Mouse (Mus musculus): ENCODE data around the gene Patl2. TPM values are rescaled to one million over a fixed set of nuclear protein-coding genes. Genes with fewer than 3 reads are reported as not detected.
"Not testable (repeated sequence)": the region's sequence is repeated elsewhere in the genome, so short reads cannot be mapped to it uniquely, and the experiment has no call there.

Gene Patl2
- polyA plus RNA-seq, 1 experiment from 2014 or later, result 0.09 TPM

GRCm38 (mm10) chr2:122222272-122222671, 36.3 kb upstream of the Patl2 start:
- DNase-seq (ENCODE audit: low spot score), result no peak
- H3K9ac ChIP-seq (ENCODE audit: low read depth, low read length), result no peak overlapping the region
- H3K4me2 ChIP-seq (replicated peaks; ENCODE audit: low read depth, low read length), result no peak overlapping the region
- no peak for ATAC-seq (ENCODE audit: low FRiP score)
- 94% methylated on average over 5 of the region's 5 CpGs for WGBS
- no peak overlapping the region for H3K27ac ChIP-seq (ENCODE audit: low read depth, low read length)
- no peaks in the 10 kb centered on the region for H3K36me3 ChIP-seq (ENCODE audit: control insufficient read depth, insufficient read depth, low read length)
- H3K4me3 ChIP-seq (ENCODE audit: low read depth, low read length), result no peak overlapping the region
- H3K27me3 ChIP-seq (ENCODE audit: control insufficient read depth, insufficient read depth, low read length), result no peaks in the 10 kb centered on the region
- no peaks in the 10 kb centered on the region for H3K9me3 ChIP-seq (ENCODE audit: control insufficient read depth, low read length)
- H3K4me1 ChIP-seq (replicated peaks; ENCODE audit: control insufficient read depth, insufficient read depth, low read length), result no peaks in the 10 kb centered on the region

- WGBS, result 66% methylated on average over 5 of the region's 5 CpGs
- no peaks in the 10 kb centered on the region for H3K9me3 ChIP-seq (ENCODE audit: control insufficient read depth, low read length)
- H3K27ac ChIP-seq (ENCODE audit: low read depth, low read length), result no peak overlapping the region
- DNase-seq (ENCODE audit: low spot score) (no peak), ATAC-seq (ENCODE audit: low FRiP score) (no peak)
- no peak overlapping the region for H3K4me2 ChIP-seq (replicated peaks; ENCODE audit: low read depth, low read length)
- no peaks in the 10 kb centered on the region for H3K4me1 ChIP-seq (replicated peaks; ENCODE audit: control insufficient read depth, insufficient read depth, low read length)
- H3K9ac ChIP-seq (ENCODE audit: low read depth, low read length), result no peak overlapping the region
- H3K36me3 ChIP-seq (ENCODE audit: control insufficient read depth, insufficient read depth, low read length), result no peaks in the 10 kb centered on the region
- H3K27me3 ChIP-seq (ENCODE audit: control insufficient read depth, insufficient read depth, low read length), result no peaks in the 10 kb centered on the region
- H3K4me3 ChIP-seq (ENCODE audit: low read depth, low read length), result no peak overlapping the region
Measured at GRCm38 (mm10) chr2:122221798-122222197, 35.8 kb upstream of the Patl2 start.

- H3K27ac ChIP-seq (ENCODE audit: low read depth, low read length), result no peak overlapping the region
- no peak overlapping the region for H3K4me2 ChIP-seq (replicated peaks; ENCODE audit: low read depth, low read length)
- WGBS, result 84% methylated on average over 4 of the region's 4 CpGs
- H3K4me3 ChIP-seq (ENCODE audit: low read depth, low read length), result no peak overlapping the region
- H3K9ac ChIP-seq (ENCODE audit: low read depth, low read length), result no peak overlapping the region
- no peaks in the 10 kb centered on the region for H3K27me3 ChIP-seq (ENCODE audit: control insufficient read depth, insufficient read depth, low read length)
- H3K4me1 ChIP-seq (replicated peaks; ENCODE audit: control insufficient read depth, insufficient read depth, low read length), result no peaks in the 10 kb centered on the region
- no peak for ATAC-seq (ENCODE audit: low FRiP score)
- no peak for DNase-seq (ENCODE audit: low spot score)
- H3K36me3 ChIP-seq (ENCODE audit: control insufficient read depth, insufficient read depth, low read length), result no peaks in the 10 kb centered on the region
- no peaks in the 10 kb centered on the region for H3K9me3 ChIP-seq (ENCODE audit: control insufficient read depth, low read length)
Measured at GRCm38 (mm10) chr2:122221378-122221777, 35.4 kb upstream of the Patl2 start.

- ATAC-seq (ENCODE audit: low FRiP score) (no peak), DNase-seq (ENCODE audit: low spot score) (no peak)
- H3K4me3 ChIP-seq (ENCODE audit: low read depth, low read length), result no peak overlapping the region
- no peak overlapping the region for H3K27ac ChIP-seq (ENCODE audit: low read depth, low read length)
- no peak overlapping the region for H3K4me2 ChIP-seq (replicated peaks; ENCODE audit: low read depth, low read length)
- 89% methylated on average over 2 of the region's 2 CpGs for WGBS
- no peaks in the 10 kb centered on the region for H3K4me1 ChIP-seq (replicated peaks; ENCODE audit: control insufficient read depth, insufficient read depth, low read length)
- no peaks in the 10 kb centered on the region for H3K36me3 ChIP-seq (ENCODE audit: control insufficient read depth, insufficient read depth, low read length)
- H3K9me3 ChIP-seq (ENCODE audit: control insufficient read depth, low read length), result no peaks in the 10 kb centered on the region
- no peak overlapping the region for H3K9ac ChIP-seq (ENCODE audit: low read depth, low read length)
- no peaks in the 10 kb centered on the region for H3K27me3 ChIP-seq (ENCODE audit: control insufficient read depth, insufficient read depth, low read length)
Measured at GRCm38 (mm10) chr2:122218234-122218633, 32.2 kb upstream of the Patl2 start.

- not testable (repeated sequence) for H3K4me1 ChIP-seq (replicated peaks; ENCODE audit: control insufficient read depth, insufficient read depth, low read length); H3K4me2 ChIP-seq (replicated peaks; ENCODE audit: low read depth, low read length); H3K27ac ChIP-seq (ENCODE audit: low read depth, low read length); H3K9ac ChIP-seq (ENCODE audit: low read depth, low read length); DNase-seq (ENCODE audit: low spot score); H3K27me3 ChIP-seq (ENCODE audit: control insufficient read depth, insufficient read depth, low read length); ATAC-seq (ENCODE audit: low FRiP score); H3K9me3 ChIP-seq (ENCODE audit: control insufficient read depth, low read length); H3K36me3 ChIP-seq (ENCODE audit: control insufficient read depth, insufficient read depth, low read length); H3K4me3 ChIP-seq (ENCODE audit: low read depth, low read length)
- WGBS, result 92% methylated on average over 4 of the region's 4 CpGs
Measured at GRCm38 (mm10) chr2:122217075-122217474, 31.1 kb upstream of the Patl2 start.

GRCm38 (mm10) chr2:122210534-122211228, 24.7 kb upstream of the Patl2 start:
- Histone ChIP-seq H3K27ac (ENCODE audit: low read depth, low read length) (no peak overlapping the region), H3K27me3 (ENCODE audit: control insufficient read depth, insufficient read depth, low read length) (no peaks in the 10 kb centered on the region), H3K4me2 (replicated peaks; ENCODE audit: low read depth, low read length) (no peak overlapping the region), H3K4me1 (replicated peaks; ENCODE audit: control insufficient read depth, insufficient read depth, low read length) (peaks cover 3% of the 10 kb centered on the region; the same call in 1 of the 2 replicates), H3K9me3 (ENCODE audit: control insufficient read depth, low read length) (no peaks in the 10 kb centered on the region), H3K36me3 (ENCODE audit: control insufficient read depth, insufficient read depth, low read length) (no peaks in the 10 kb centered on the region), H3K9ac (ENCODE audit: low read depth, low read length) (no peak overlapping the region), H3K4me3 (ENCODE audit: low read depth, low read length) (no peak overlapping the region)
- DNase-seq (ENCODE audit: low spot score), result peak; percentile 63
- ATAC-seq (ENCODE audit: low FRiP score), result peak; percentile 91
- 41% methylated on average over 3 of the region's 3 CpGs for WGBS

GRCm38 (mm10) chr2:122206440-122207107, 20.6 kb upstream of the Patl2 start:
- Histone ChIP-seq H3K4me2 (replicated peaks; ENCODE audit: low read depth, low read length) (no peak overlapping the region), H3K4me1 (replicated peaks; ENCODE audit: control insufficient read depth, insufficient read depth, low read length) (peaks cover 3% of the 10 kb centered on the region; the same call in 1 of the 2 replicates), H3K4me3 (ENCODE audit: low read depth, low read length) (no peak overlapping the region), H3K36me3 (ENCODE audit: control insufficient read depth, insufficient read depth, low read length) (no peaks in the 10 kb centered on the region), H3K9ac (ENCODE audit: low read depth, low read length) (no peak overlapping the region), H3K27ac (ENCODE audit: low read depth, low read length) (no peak overlapping the region), H3K27me3 (ENCODE audit: control insufficient read depth, insufficient read depth, low read length) (no peaks in the 10 kb centered on the region), H3K9me3 (ENCODE audit: control insufficient read depth, low read length) (no peaks in the 10 kb centered on the region)
- no peak for ATAC-seq (ENCODE audit: low FRiP score)
- DNase-seq (ENCODE audit: low spot score), result no peak
- WGBS, result 61% methylated on average over 2 of the region's 2 CpGs

GRCm38 (mm10) chr2:122201501-122201900, 15.5 kb upstream of the Patl2 start:
- H3K4me1 ChIP-seq (replicated peaks; ENCODE audit: control insufficient read depth, insufficient read depth, low read length), result no peaks in the 10 kb centered on the region

GRCm38 (mm10) chr2:122194509-122194929, 8.5 kb upstream of the Patl2 start:
- Histone ChIP-seq H3K4me1 (replicated peaks; ENCODE audit: control insufficient read depth, insufficient read depth, low read length) (no peaks in the 10 kb centered on the region), H3K9ac (ENCODE audit: low read depth, low read length) (no peak overlapping the region), H3K4me3 (ENCODE audit: low read depth, low read length) (no peak overlapping the region), H3K27me3 (ENCODE audit: control insufficient read depth, insufficient read depth, low read length) (no peaks in the 10 kb centered on the region), H3K27ac (ENCODE audit: low read depth, low read length) (no peak overlapping the region), H3K36me3 (ENCODE audit: control insufficient read depth, insufficient read depth, low read length) (no peaks in the 10 kb centered on the region), H3K9me3 (ENCODE audit: control insufficient read depth, low read length) (no peaks in the 10 kb centered on the region), H3K4me2 (replicated peaks; ENCODE audit: low read depth, low read length) (no peak overlapping the region)
- DNase-seq (ENCODE audit: low spot score), result peak; percentile 27
- ATAC-seq (ENCODE audit: low FRiP score), result no peak
- WGBS, result 74% methylated on average over 1 of the region's 1 CpGs

More at GRCm38 (mm10) chr2:122201501-122201900, 15.5 kb upstream of the Patl2 start:
- DNase-seq (ENCODE audit: low spot score), result no peak
- no peak overlapping the region for H3K4me3 ChIP-seq (ENCODE audit: low read depth, low read length)
- H3K4me2 ChIP-seq (replicated peaks; ENCODE audit: low read depth, low read length), result no peak overlapping the region
- H3K36me3 ChIP-seq (ENCODE audit: control insufficient read depth, insufficient read depth, low read length), result no peaks in the 10 kb centered on the region
- H3K9me3 ChIP-seq (ENCODE audit: control insufficient read depth, low read length), result no peaks in the 10 kb centered on the region
- H3K9ac ChIP-seq (ENCODE audit: low read depth, low read length), result no peak overlapping the region
- no peak for ATAC-seq (ENCODE audit: low FRiP score)
- H3K27me3 ChIP-seq (ENCODE audit: control insufficient read depth, insufficient read depth, low read length), result no peaks in the 10 kb centered on the region
- 93% methylated on average over 1 of the region's 1 CpGs for WGBS
- no peak overlapping the region for H3K27ac ChIP-seq (ENCODE audit: low read depth, low read length)
